Mouse (Mus musculus) thymus, adult 2 months (tissue): ENCODE results near the gene Gm36210. TPM values are rescaled to one million over a fixed set of nuclear protein-coding genes. Genes with fewer than 3 reads are reported as not detected.
A peak's percentile ranks its signal among the peaks of the same experiment; 100 is the strongest.
"Not testable (repeated sequence)": the region's sequence is repeated elsewhere in the genome, so short reads cannot be mapped to it uniquely, and the experiment has no call there.

ENCODE experiments used
- DNase-seq: peaks from one replicate; pipeline ENCODE4 v3.0.0; 2021
- H3K27ac ChIP-seq: fragments of 200-500 bp; 2 replicates; pipeline ENCODE4 v1.5.1; 2012; ENCODE audit warnings: low read length, control low read depth; ENCODE audit not compliant: control insufficient read depth, insufficient read depth
- H3K27me3 ChIP-seq: fragments of 200-500 bp; 2 replicates; pipeline ENCODE4 v1.6.1; 2012; ENCODE audit warnings: mild to moderate bottlenecking, low read length, moderate library complexity, mixed read lengths; ENCODE audit not compliant: control insufficient read depth, insufficient read depth
- H3K36me3 ChIP-seq: fragments of 200-500 bp; 2 replicates; pipeline ENCODE4 v1.6.1; 2012; ENCODE audit warnings: mild to moderate bottlenecking, low read length, moderate library complexity; ENCODE audit not compliant: control insufficient read depth, insufficient read depth
- H3K4me1 ChIP-seq: fragments of 200-500 bp; replicated peaks from 2 replicates; pipeline ENCODE4 v1.6.1; 2012; ENCODE audit warnings: low read length; ENCODE audit not compliant: control insufficient read depth, insufficient read depth
- H3K4me3 ChIP-seq: fragments of 200-500 bp; 2 replicates; pipeline ENCODE4 v1.5.1; 2012; ENCODE audit warnings: mild to moderate bottlenecking, low read length, control low read depth, moderate library complexity; ENCODE audit not compliant: control insufficient read depth, insufficient read depth
- CTCF ChIP-seq: fragments of 200-500 bp; IDR thresholded peaks from 2 replicates; pipeline ENCODE4 v1.5.1; 2012; ENCODE audit warnings: mild to moderate bottlenecking, control low read depth, low read length, moderate library complexity, borderline replicate concordance; ENCODE audit not compliant: control insufficient read depth, poor library complexity, insufficient read depth; ENCODE audit errors: extremely low read depth
- POLR2A ChIP-seq: fragments of 200-500 bp; IDR thresholded peaks from 2 replicates; pipeline ENCODE4 v1.6.1; 2012; ENCODE audit warnings: mild to moderate bottlenecking, low read length, control low read depth, moderate library complexity; ENCODE audit not compliant: control insufficient read depth, poor library complexity, insufficient read depth; ENCODE audit errors: extremely low read depth
- WGBS: fragments of 180-500 bp; shearing (Covaris S2); methylation state at CpG from one replicate; pipeline ENCODE4 v1.1.7; 2018; 5-methylcytosine and 5-hydroxymethylcytosine counted together
- polyA plus RNA-seq: library from polyadenylated mRNA; depleted of rRNA; stranded (reverse); fragments of >200 nt; gene quantifications from 2 replicates; pipeline ENCODE4 v1.2.3, GENCODE M21; 2012

Gm36210 gene
- polyA plus RNA-seq, 1 experiment = 0.15 TPM

DNA sequence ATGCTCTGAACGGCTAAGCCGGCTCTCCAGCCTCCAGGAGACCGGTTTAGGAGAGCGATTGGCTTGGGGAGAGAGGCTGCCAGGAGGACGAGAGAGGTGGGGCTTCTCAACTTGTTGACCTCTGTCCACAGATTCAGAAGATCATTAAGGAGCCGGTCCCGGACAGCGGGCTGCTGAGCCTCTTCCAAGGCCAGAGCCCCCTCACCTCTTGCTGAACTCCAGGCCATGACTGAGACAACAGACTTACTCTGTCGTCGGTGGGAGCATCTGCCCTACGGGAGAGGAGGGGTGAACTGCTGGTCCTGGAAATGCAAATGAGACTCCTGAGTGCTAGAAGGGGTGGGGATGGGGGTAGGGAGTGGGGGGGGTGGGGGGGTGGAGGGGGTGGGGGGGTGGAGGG lies 11.1 kb downstream of the Gm36210 start:
- Histone ChIP-seq H3K27ac (no peak overlapping the region), H3K4me3 (no peak overlapping the region), H3K27me3 (no peaks in the 10 kb centered on the region), H3K4me1 (peaks cover 8% of the 10 kb centered on the region; the same call in 1 of the 2 replicates), H3K36me3 (no peaks in the 10 kb centered on the region)
- TF ChIP-seq CTCF (no peak), POLR2A (no peak)
- WGBS = 91% methylated on average over 11 of the region's 11 CpGs
- no peak for DNase-seq

DNA sequence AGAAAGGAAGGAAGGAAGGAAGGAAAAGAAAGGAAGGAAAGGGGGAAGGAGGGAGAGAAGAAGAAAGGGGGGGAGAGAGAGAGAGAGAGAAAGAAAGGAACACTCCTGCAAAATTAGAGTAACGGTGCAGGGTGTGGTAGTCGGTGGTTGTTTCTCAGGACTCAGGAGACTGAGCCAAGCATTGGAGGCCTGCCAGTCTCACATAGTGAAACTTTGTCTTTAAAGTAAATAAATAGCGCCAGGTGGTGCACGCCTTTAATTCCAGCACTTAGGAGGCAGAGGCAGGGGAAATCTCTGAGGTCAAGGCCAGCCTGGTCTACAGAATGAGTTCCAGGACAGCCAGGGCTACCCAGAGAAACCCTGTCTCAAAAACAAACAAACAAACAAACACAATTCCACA lies 19.6 kb downstream of the Gm36210 start:
- H3K4me3 ChIP-seq = no peak overlapping the region
- no peaks in the 10 kb centered on the region for H3K36me3 ChIP-seq
- H3K4me1 ChIP-seq = no peaks in the 10 kb centered on the region
- H3K27me3 ChIP-seq = no peaks in the 10 kb centered on the region
- DNase-seq = no peak
- 86% methylated on average over 4 of the region's 4 CpGs for WGBS
- TF ChIP-seq CTCF = no peak
- no peak for TF ChIP-seq POLR2A
- H3K27ac ChIP-seq = no peak overlapping the region

DNA sequence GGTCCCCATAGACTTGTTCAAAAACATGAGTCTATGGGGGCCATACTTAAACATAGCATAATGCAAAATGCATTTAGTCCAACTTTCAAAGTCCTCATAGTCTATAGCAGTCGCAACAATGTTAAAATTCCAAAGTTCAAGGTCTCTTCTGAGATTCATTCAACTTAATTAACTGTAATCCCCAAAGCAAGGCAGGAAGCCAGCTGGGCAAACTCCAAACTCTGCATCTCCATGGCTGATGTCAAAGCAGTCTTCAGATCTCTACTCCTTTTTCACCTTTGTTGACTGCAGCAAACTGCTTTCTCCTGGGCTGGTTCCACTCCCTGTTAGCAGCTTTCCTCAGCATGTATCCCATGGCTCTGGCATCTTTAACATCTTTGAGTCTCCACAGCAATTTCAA lies 27.3 kb downstream of the Gm36210 start:
- WGBS = 98% methylated on average over 1 of the region's 1 CpGs
- not testable (repeated sequence) for DNase-seq, H3K27ac ChIP-seq, H3K36me3 ChIP-seq, H3K27me3 ChIP-seq, H3K4me3 ChIP-seq
- peaks cover 12% of the 10 kb centered on the region for H3K4me1 ChIP-seq

DNA sequence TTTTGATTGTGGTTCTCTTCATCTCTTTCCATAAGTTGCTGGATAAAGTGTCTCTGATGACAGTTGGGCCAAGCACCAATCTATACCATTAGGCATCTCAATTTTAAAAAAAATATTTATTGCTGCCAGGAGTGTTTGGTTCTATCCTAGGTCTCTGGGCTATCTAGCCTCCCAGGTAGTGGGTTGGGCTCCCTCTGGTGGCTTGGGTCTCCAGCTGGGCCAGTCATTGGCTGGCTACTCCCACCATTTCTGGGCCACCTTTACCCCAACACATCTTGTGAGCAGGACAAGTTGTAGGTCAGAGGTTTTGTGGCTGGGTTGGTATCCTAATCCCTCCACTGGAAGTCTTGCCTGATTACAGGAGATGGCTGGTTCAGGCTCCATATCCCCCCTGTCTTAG lies 28.1 kb downstream of the Gm36210 start:
- no peak overlapping the region for H3K27ac ChIP-seq
- H3K4me1 ChIP-seq = peaks cover 12% of the 10 kb centered on the region
- H3K36me3 ChIP-seq = no peaks in the 10 kb centered on the region
- TF ChIP-seq CTCF (peak; percentile 53; the same call in 1 of the 2 replicates), POLR2A (no peak)
- DNase-seq = peak; percentile 60
- H3K4me3 ChIP-seq = no peak overlapping the region
- no peaks in the 10 kb centered on the region for H3K27me3 ChIP-seq

DNA sequence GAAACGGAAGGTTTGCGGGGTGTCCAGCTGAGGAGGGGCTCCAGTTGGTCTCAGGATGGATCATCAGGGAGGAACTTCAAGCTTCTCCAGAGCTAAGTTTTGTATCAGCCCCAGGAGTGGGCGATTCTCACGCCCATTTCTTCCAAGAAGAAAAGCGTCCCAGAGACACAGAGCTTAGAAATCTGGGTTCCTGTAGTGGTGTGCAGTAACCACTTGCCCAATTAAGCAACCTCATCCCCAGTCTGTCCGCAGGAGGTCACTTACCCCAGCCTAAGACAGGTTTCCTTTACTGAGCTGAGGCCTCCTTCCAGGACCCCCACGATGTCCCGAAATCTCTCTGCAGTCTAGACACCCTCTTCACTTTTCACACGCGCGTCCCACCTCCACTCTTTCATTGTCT lies 29.1 kb downstream of the Gm36210 start:
- Histone ChIP-seq H3K4me1 (peaks cover 12% of the 10 kb centered on the region), H3K4me3 (peak overlapping the region; percentile 99), H3K27me3 (no peaks in the 10 kb centered on the region), H3K27ac (0 out of 2 replicates have a peak overlapping the region, but pooled peaks have one; percentile 7), H3K36me3 (no peaks in the 10 kb centered on the region)
- TF ChIP-seq POLR2A = no peak; the same call in 1 of the 2 replicates
- no peak for TF ChIP-seq CTCF
- 4% methylated on average over 11 of the region's 11 CpGs for WGBS
- no peak for DNase-seq

DNA sequence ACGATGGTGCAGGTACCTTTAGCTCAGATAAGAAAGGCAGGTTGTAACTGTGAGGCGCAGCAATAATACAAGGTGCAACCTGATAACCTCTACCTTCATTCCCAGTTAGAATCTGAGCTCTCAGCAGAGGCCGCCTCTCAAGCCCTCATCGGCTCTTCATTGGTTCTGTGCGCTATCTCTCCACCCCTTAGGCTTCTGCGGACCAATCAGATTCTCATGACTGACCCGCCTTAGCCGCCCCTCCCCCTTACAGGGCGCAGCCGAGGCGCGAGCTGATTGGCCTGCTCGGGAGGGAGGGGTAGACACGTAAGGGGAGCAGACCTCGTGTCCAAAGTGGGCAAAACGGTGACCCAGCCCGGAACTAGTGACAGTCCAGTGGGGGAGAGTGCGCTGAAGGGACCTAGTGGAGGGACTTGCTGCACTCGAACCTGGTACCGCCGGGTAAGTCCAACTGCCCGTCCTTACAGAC lies 29.5 kb downstream of the Gm36210 start, which contains the start of gene Isoc2a:
TSS of gene Isoc2a (plus strand) at position 401 of the 469 bp plus-strand sequence.
- DNase-seq = peak; percentile 87
- no peaks in the 10 kb centered on the region for H3K36me3 ChIP-seq
- H3K4me1 ChIP-seq = peaks cover 12% of the 10 kb centered on the region
- no peaks in the 10 kb centered on the region for H3K27me3 ChIP-seq
- 0 out of 2 replicates have a peak within 1 kb of the TSS, but pooled peaks have one; percentile 7 for H3K27ac ChIP-seq
- WGBS = under 1% methylated on average over 22 of the region's 22 CpGs
- H3K4me3 ChIP-seq = peak within 1 kb of the TSS; percentile 99
- TF ChIP-seq POLR2A (peak; percentile 64; the same call in 1 of the 2 replicates), CTCF (0 out of 2 replicates have a peak, but pooled peaks have one; percentile 48)

DNA sequence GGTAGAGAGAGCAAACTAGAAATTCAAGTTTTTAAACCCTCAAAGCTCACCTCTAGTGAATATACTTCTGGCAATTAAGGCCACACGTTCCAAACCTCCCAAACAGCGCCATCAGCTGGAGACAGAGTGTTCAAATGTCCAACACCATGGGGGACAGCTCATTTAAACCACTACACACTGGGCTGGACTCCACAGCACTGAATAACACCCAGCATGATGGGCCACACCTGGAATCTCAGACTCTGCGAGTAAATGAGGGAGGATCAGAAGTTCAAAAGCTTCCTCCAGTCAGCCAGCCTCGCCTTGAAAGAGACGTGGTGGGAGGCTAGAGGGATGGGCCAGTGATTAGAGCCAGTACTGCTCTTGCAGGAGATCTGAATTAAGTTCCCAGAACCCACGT lies 36.2 kb downstream of the Gm36210 start, which contains the start of gene Isoc2b:
TSS of gene Isoc2b (minus strand) at position 126 of the 400 bp plus-strand sequence.
- Histone ChIP-seq H3K4me3 (no peak within 1 kb of the TSS), H3K27me3 (no peaks in the 10 kb centered on the region), H3K36me3 (no peaks in the 10 kb centered on the region), H3K27ac (no peak within 1 kb of the TSS), H3K4me1 (peaks cover 12% of the 10 kb centered on the region)
- TF ChIP-seq CTCF (no peak), POLR2A (no peak)
- WGBS = 67% methylated on average over 6 of the region's 6 CpGs
- no peak for DNase-seq
